Mouse (Mus musculus): ENCODE results near the gene Gjc2.
A peak's percentile ranks its signal among the peaks of the same experiment; 100 is the strongest.
"Not testable (repeated sequence)": the region's sequence is repeated elsewhere in the genome, so short reads cannot be mapped to it uniquely, and the experiment has no call there.

Gene Gjc2

GRCm38 (mm10) chr11:59182864-59183331 is at the start of gene Gjc2:
Gjc2 (minus strand) TSS chr11:59183213.
- DNase-seq, result peak; percentile 32 to 36

- no peak for DNase-seq
Observed at GRCm38 (mm10) chr11:59232797-59233196, 49.8 kb upstream of the Gjc2 start.

- peak; percentile 70 to 75 for DNase-seq
Observed at GRCm38 (mm10) chr11:59230144-59230760, 47.2 kb upstream of the Gjc2 start.

- peak; percentile 95 to 98 for DNase-seq
Observed at GRCm38 (mm10) chr11:59228122-59228953, 45.3 kb upstream of the Gjc2 start, which contains the start of gene Arf1. Arf1 (minus strand) TSS chr11:59228270.

- no peak for DNase-seq
Observed at GRCm38 (mm10) chr11:59227604-59228121, 44.6 kb upstream of the Gjc2 start.

- no peak for DNase-seq
Observed at GRCm38 (mm10) chr11:59226787-59227603, 44.0 kb upstream of the Gjc2 start.

GRCm38 (mm10) chr11:59226251-59226650 is 43.2 kb upstream of the Gjc2 start:
- DNase-seq, result no peak

GRCm38 (mm10) chr11:59225167-59225566 is 42.2 kb upstream of the Gjc2 start:
- DNase-seq, result no peak

- no peak for DNase-seq
Observed at GRCm38 (mm10) chr11:59224470-59224869, 41.5 kb upstream of the Gjc2 start.

- no peak for DNase-seq
Observed at GRCm38 (mm10) chr11:59224025-59224424, 41.0 kb upstream of the Gjc2 start.

- DNase-seq, result no peak
Observed at GRCm38 (mm10) chr11:59222306-59222705, 39.3 kb upstream of the Gjc2 start.

- DNase-seq, result no peak
Observed at GRCm38 (mm10) chr11:59221604-59222003, 38.6 kb upstream of the Gjc2 start.

- DNase-seq, result no peak
Observed at GRCm38 (mm10) chr11:59219064-59219463, 36.1 kb upstream of the Gjc2 start.

GRCm38 (mm10) chr11:59218389-59218998 is 35.5 kb upstream of the Gjc2 start:
- no peak for DNase-seq

GRCm38 (mm10) chr11:59216955-59217354 is 33.9 kb upstream of the Gjc2 start:
- DNase-seq, result no peak

- no peak for DNase-seq
Observed at GRCm38 (mm10) chr11:59212892-59213494, 30.0 kb upstream of the Gjc2 start.

- not testable (repeated sequence) for DNase-seq
Observed at GRCm38 (mm10) chr11:59212320-59212719, 29.3 kb upstream of the Gjc2 start.

- DNase-seq, result not testable (repeated sequence)
Observed at GRCm38 (mm10) chr11:59211561-59211960, 28.5 kb upstream of the Gjc2 start.

- DNase-seq, result no peak
Observed at GRCm38 (mm10) chr11:59210020-59210419, 27.0 kb upstream of the Gjc2 start.

- no peak for DNase-seq
Observed at GRCm38 (mm10) chr11:59209580-59209979, 26.6 kb upstream of the Gjc2 start.

GRCm38 (mm10) chr11:59209003-59209441 is 26.0 kb upstream of the Gjc2 start:
- DNase-seq, result peak; percentile 57
